Mouse (Mus musculus) bone marrow macrophage, adult 2 months (primary cell): ENCODE data around the gene Rtn4rl2.

Experiments
- CTCF ChIP-seq: IDR thresholded peaks from 2 replicates; pipeline ENCODE4 v1.5.1; 2012; ENCODE audit warnings: low read depth, mild to moderate bottlenecking, low read length, moderate library complexity
- POLR2A ChIP-seq: IDR thresholded peaks from 2 replicates; pipeline ENCODE4 v1.6.1; 2012; ENCODE audit warnings: mild to moderate bottlenecking, low read depth, low read length, borderline replicate concordance

DNA sequence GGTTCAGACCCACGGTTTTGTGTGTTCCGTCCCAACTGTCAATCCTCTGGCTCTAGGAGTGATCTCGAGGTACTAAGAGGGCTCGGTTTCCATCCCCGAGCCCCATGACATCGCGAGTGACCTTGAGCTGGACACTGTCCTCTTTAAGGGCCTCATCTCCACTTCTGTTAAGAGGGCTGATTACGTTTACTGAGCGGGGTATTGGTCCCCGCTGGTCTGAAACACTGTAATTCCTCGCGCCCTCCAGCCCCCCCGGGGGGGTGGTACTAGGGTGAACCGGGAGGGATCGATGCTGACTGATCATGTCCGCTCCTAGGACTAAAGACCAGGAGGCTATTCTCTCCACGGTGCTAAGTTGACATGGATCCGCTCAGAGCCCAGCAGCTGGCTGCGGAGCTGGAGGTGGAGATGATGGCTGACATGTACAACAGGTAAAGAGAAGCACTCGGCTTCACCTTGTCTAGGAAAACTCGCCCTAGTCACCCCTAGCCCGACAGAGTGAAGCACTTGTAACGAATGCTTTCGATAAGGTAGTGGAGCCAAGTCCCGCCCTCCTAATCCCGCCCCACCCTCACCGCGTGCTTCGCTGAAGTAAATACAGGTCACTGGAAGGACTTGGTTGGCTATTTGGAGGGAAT, 59.1 kb downstream of the Rtn4rl2 start:
- TF ChIP-seq POLR2A (no peak), CTCF (no peak)
